Mouse (Mus musculus) lung, adult 2 months (tissue): Measurements from ENCODE around the gene Gstm6.

Source experiments
- CTCF ChIP-seq: fragments of 200-500 bp; IDR thresholded peaks from 2 replicates; pipeline ENCODE4 v1.5.1; 2011; ENCODE audit warnings: mild to moderate bottlenecking, low read length, control low read depth; ENCODE audit not compliant: insufficient read depth
- POLR2A ChIP-seq: fragments of 200-500 bp; IDR thresholded peaks from 2 replicates; pipeline ENCODE4 v1.6.1; 2011; ENCODE audit warnings: low read depth, mild to moderate bottlenecking, control low read depth, low read length, borderline replicate concordance; ENCODE audit errors: extremely low read depth

- TF ChIP-seq POLR2A (no peak), CTCF (no peak)
Measured at GRCm38 (mm10) chr3:107905942-107906341, 37.6 kb downstream of the Gstm6 start.
